Mouse (Mus musculus) MEL (cell line): ENCODE results near the gene Bicral. TPM values are rescaled to one million over a fixed set of nuclear protein-coding genes. Genes with fewer than 3 reads are reported as not detected.

Source experiments
- DNase-seq: peaks from one replicate; pipeline ENCODE4 v3.0.0; 2011; ENCODE audit warnings: low read depth, low spot score
- H3K27ac ChIP-seq: 2 replicates; pipeline ENCODE4 v1.5.1; 2012; ENCODE audit warnings: low read depth, mild to moderate bottlenecking, control low read depth, low read length, moderate library complexity; ENCODE audit not compliant: control insufficient read depth
- H3K27me3 ChIP-seq, 2 experiments: fragments of 150-350 bp in 1 of 2; sonication (generic) in 1 of 2; 2 replicates each; pipeline ENCODE4 v1.6.1; 2012; ENCODE audit warnings: low read length in 2 of 2, mild to moderate bottlenecking in 2 of 2, improper control_type of control experiment in 1 of 2, moderate library complexity in 1 of 2; ENCODE audit not compliant: insufficient read depth in 2 of 2, control insufficient read depth in 1 of 2
- H3K36me3 ChIP-seq, 2 experiments: 2 replicates each; pipeline ENCODE4 v1.6.1; 2012 to 2014; ENCODE audit warnings: low read length in 2 of 2, improper control_type of control experiment in 1 of 2, inconsistent platforms in 1 of 2, mild to moderate bottlenecking in 1 of 2; ENCODE audit not compliant: insufficient read depth in 2 of 2, control insufficient read depth in 1 of 2
- H3K4me1 ChIP-seq, 2 experiments: fragments of 150-350 bp in 1 of 2; sonication (generic) in 1 of 2; 2 replicates each; pipeline ENCODE4 v1.6.1; 2012; ENCODE audit warnings: low read length in 2 of 2, improper control_type of control experiment in 1 of 2, mild to moderate bottlenecking in 1 of 2; ENCODE audit not compliant: insufficient read depth in 2 of 2, control insufficient read depth in 1 of 2
- H3K4me3 ChIP-seq, 2 experiments: fragments of 150-350 bp in 1 of 2; sonication (generic) in 1 of 2; 2 replicates each; pipeline ENCODE4 v1.5.1; 2012; ENCODE audit warnings: low read depth in 2 of 2, low read length in 2 of 2, mild to moderate bottlenecking in 2 of 2, moderate library complexity in 2 of 2, control low read depth in 1 of 2, improper control_type of control experiment in 1 of 2; ENCODE audit not compliant: control insufficient read depth in 1 of 2, insufficient read depth in 1 of 2
- H3K79me2 ChIP-seq: 2 replicates; pipeline ENCODE4 v1.6.1; 2012; ENCODE audit warnings: mild to moderate bottlenecking, low read length, moderate library complexity; ENCODE audit not compliant: control insufficient read depth, poor library complexity, insufficient read depth
- H3K9ac ChIP-seq: 2 replicates; pipeline ENCODE4 v1.6.1; 2012; ENCODE audit warnings: low read depth, mild to moderate bottlenecking, control low read depth, low read length, moderate library complexity; ENCODE audit not compliant: control insufficient read depth, poor library complexity, severe bottlenecking
- H3K9me3 ChIP-seq: fragments of 150-350 bp; sonication (generic); replicated peaks from 2 replicates; pipeline ENCODE4 v1.6.1; 2012; ENCODE audit warnings: mild to moderate bottlenecking, low read length, improper control_type of control experiment, moderate library complexity; ENCODE audit not compliant: insufficient read depth
- BHLHE40 ChIP-seq: IDR thresholded peaks from 2 replicates; pipeline ENCODE4 v1.6.1; 2012; ENCODE audit warnings: low read depth, mild to moderate bottlenecking, inconsistent platforms, low read length, improper control_type of control experiment, borderline replicate concordance
- CHD2 ChIP-seq: IDR thresholded peaks from 2 replicates; pipeline ENCODE4 v1.6.1; 2011; ENCODE audit warnings: low read length, improper control_type of control experiment
- E2F4 ChIP-seq: IDR thresholded peaks from 2 replicates; pipeline ENCODE4 v1.6.1; 2011; ENCODE audit warnings: low read depth, low read length, improper control_type of control experiment, borderline replicate concordance
- EP300 ChIP-seq, 2 experiments: IDR thresholded peaks; 2 replicates each; pipeline ENCODE4 v1.6.1; 2011; ENCODE audit warnings: improper control_type of control experiment in 2 of 2, low read length in 2 of 2, low read depth in 1 of 2, mild to moderate bottlenecking in 1 of 2
- ETS1 ChIP-seq: IDR thresholded peaks from 2 replicates; pipeline ENCODE4 v1.6.1; 2012; ENCODE audit warnings: low read depth, mild to moderate bottlenecking, inconsistent platforms, low read length, improper control_type of control experiment, moderate library complexity
- GABPA ChIP-seq: IDR thresholded peaks from 2 replicates; pipeline ENCODE4 v1.6.1; 2012; ENCODE audit warnings: low read depth, mild to moderate bottlenecking, inconsistent platforms, low read length, improper control_type of control experiment, moderate library complexity
- GATA1 ChIP-seq: IDR thresholded peaks from 2 replicates; pipeline ENCODE4 v1.6.1; 2011; ENCODE audit warnings: low read depth, low read length, improper control_type of control experiment
- KAT2A ChIP-seq: conservative IDR thresholded peaks from 2 replicates; pipeline ENCODE4 v1.6.1; 2012; ENCODE audit warnings: low read depth, low read length, improper control_type of control experiment, inconsistent platforms
- MAFK ChIP-seq: IDR thresholded peaks from 2 replicates; pipeline ENCODE4 v1.6.1; 2011; ENCODE audit warnings: low read depth, mild to moderate bottlenecking, low read length, improper control_type of control experiment, borderline replicate concordance
- MAX ChIP-seq: IDR thresholded peaks from 2 replicates; pipeline ENCODE4 v1.6.1; 2011; ENCODE audit warnings: low read length, improper control_type of control experiment
- MAZ ChIP-seq: IDR thresholded peaks from 2 replicates; pipeline ENCODE4 v1.6.1; 2012; ENCODE audit warnings: low read depth, mild to moderate bottlenecking, inconsistent platforms, low read length, improper control_type of control experiment
- MEF2A ChIP-seq: IDR thresholded peaks from 2 replicates; pipeline ENCODE4 v1.6.1; 2014; ENCODE audit warnings: low read depth, mild to moderate bottlenecking, inconsistent platforms, low read length, improper control_type of control experiment; ENCODE audit not compliant: poor library complexity, insufficient replicate concordance, severe bottlenecking; ENCODE audit errors: extremely low read depth
- MYB ChIP-seq: IDR thresholded peaks from 2 replicates; pipeline ENCODE4 v1.6.1; 2011; ENCODE audit warnings: mild to moderate bottlenecking, low read depth, low read length, improper control_type of control experiment
- MYC ChIP-seq: IDR thresholded peaks from 2 replicates; pipeline ENCODE4 v1.6.1; 2011; ENCODE audit warnings: low read depth, mild to moderate bottlenecking, low read length, improper control_type of control experiment, moderate library complexity
- NRF1 ChIP-seq: IDR thresholded peaks from 2 replicates; pipeline ENCODE4 v1.6.1; 2014; ENCODE audit warnings: low read depth, mild to moderate bottlenecking, inconsistent platforms, low read length, improper control_type of control experiment, moderate library complexity; ENCODE audit not compliant: poor library complexity, insufficient read depth, severe bottlenecking
- POLR2A ChIP-seq, 2 experiments: IDR thresholded peaks; 2 replicates each; pipeline ENCODE4 v1.6.1; 2011 to 2012; ENCODE audit warnings: low read length in 2 of 2, mild to moderate bottlenecking in 2 of 2, control low read depth in 1 of 2, improper control_type of control experiment in 1 of 2, low read depth in 1 of 2, moderate library complexity in 1 of 2; ENCODE audit not compliant: control insufficient read depth in 1 of 2, insufficient read depth in 1 of 2, poor library complexity in 1 of 2
- POLR2AphosphoS5 ChIP-seq: IDR thresholded peaks from 2 replicates; pipeline ENCODE4 v1.6.1; 2012; ENCODE audit warnings: low read depth, borderline replicate concordance, mild to moderate bottlenecking, inconsistent platforms, low read length, moderate library complexity, mixed read lengths
- TAL1 ChIP-seq: IDR thresholded peaks from 2 replicates; pipeline ENCODE4 v1.6.1; 2012; ENCODE audit warnings: mild to moderate bottlenecking, inconsistent platforms, low read length, moderate library complexity, mixed read lengths
- TCF12 ChIP-seq: IDR thresholded peaks from 2 replicates; pipeline ENCODE4 v1.6.1; 2014; ENCODE audit warnings: low read depth, mild to moderate bottlenecking, inconsistent platforms, low read length, improper control_type of control experiment, moderate library complexity
- UBTF ChIP-seq: IDR thresholded peaks from 2 replicates; pipeline ENCODE4 v1.6.1; 2012; ENCODE audit warnings: low read depth, mild to moderate bottlenecking, inconsistent platforms, low read length, improper control_type of control experiment, moderate library complexity, borderline replicate concordance; ENCODE audit not compliant: insufficient read depth
- USF1 ChIP-seq: IDR thresholded peaks from 2 replicates; pipeline ENCODE4 v1.6.1; 2014; ENCODE audit warnings: low read depth, mild to moderate bottlenecking, inconsistent platforms, low read length, improper control_type of control experiment, moderate library complexity
- ZC3H11A ChIP-seq: IDR thresholded peaks from 2 replicates; pipeline ENCODE4 v1.6.1; 2012; ENCODE audit warnings: low read depth, mild to moderate bottlenecking, inconsistent platforms, low read length, improper control_type of control experiment
- ZNF384 ChIP-seq: IDR thresholded peaks from 2 replicates; pipeline ENCODE4 v1.6.1; 2012; ENCODE audit warnings: low read depth, mild to moderate bottlenecking, inconsistent platforms, low read length, improper control_type of control experiment
- polyA plus RNA-seq, 2 experiments: library from polyadenylated mRNA; stranded (reverse) in 1 of 2; unstranded in 1 of 2; fragments of >175 nt in 1 of 2; fragments of >200 nt in 1 of 2; gene quantifications; 2 replicates each; pipeline versions ENCODE4 v1.2.1 to v1.2.4; 2012; ENCODE audit warnings: low replicate concordance in 2 of 2, low read depth in 1 of 2; ENCODE audit not compliant: insufficient read length in 2 of 2, insufficient read depth in 1 of 2, missing spikeins in 1 of 2
- total RNA-seq: library from RNA; depleted of rRNA; stranded (reverse); fragments of 300-350 nt; gene quantifications from 2 replicates; pipeline ENCODE4 v1.2.3, GENCODE M21; 2012

Bicral gene
- total and polyA plus RNA-seq, 3 experiments, result 3.7 to 6.9 TPM; not detected in 1

GRCm38 (mm10) chr17:46816306-46816705, 42.0 kb downstream of the Bicral start:
- no peak for DNase-seq
- Histone ChIP-seq H3K36me3 (peaks cover 0 to 8% of the 10 kb centered on the region in 2 experiments; a peak in 2 of 4 replicates), H3K27ac (no peak overlapping the region), H3K79me2 (no peaks in the 10 kb centered on the region), H3K9me3 (no peaks in the 10 kb centered on the region), H3K27me3 (no peaks in the 10 kb centered on the region), H3K9ac (no peak overlapping the region), H3K4me1 (peaks cover 0 to 12% of the 10 kb centered on the region in 2 experiments; a peak in 2 of 4 replicates), H3K4me3 (no peak overlapping the region)
- TF ChIP-seq BHLHE40 (no peak), ZC3H11A (no peak), POLR2AphosphoS5 (no peak), MYB (no peak), CHD2 (no peak), ETS1 (no peak), ZNF384 (no peak), MAFK (no peak)

- Histone ChIP-seq H3K4me3 (no peak overlapping the region), H3K36me3 (peaks cover 0 to 8% of the 10 kb centered on the region in 2 experiments; a peak in 2 of 4 replicates), H3K27ac (no peak overlapping the region), H3K9me3 (no peaks in the 10 kb centered on the region), H3K79me2 (no peaks in the 10 kb centered on the region), H3K27me3 (no peaks in the 10 kb centered on the region), H3K9ac (no peak overlapping the region), H3K4me1 (peaks cover 0 to 12% of the 10 kb centered on the region in 2 experiments; a peak in 2 of 4 replicates)
- no peak for DNase-seq
- TF ChIP-seq MAZ, result no peak
- 0 out of 2 replicates have a peak, but pooled peaks have one; percentile 22 for TF ChIP-seq ZNF384
Observed at GRCm38 (mm10) chr17:46814497-46814896, 43.8 kb downstream of the Bicral start.

- Histone ChIP-seq H3K79me2 (no peaks in the 10 kb centered on the region), H3K27me3 (no peaks in the 10 kb centered on the region), H3K4me1 (peaks cover 0 to 12% of the 10 kb centered on the region in 2 experiments; a peak in 2 of 4 replicates), H3K27ac (no peak overlapping the region), H3K36me3 (peaks cover 0 to 8% of the 10 kb centered on the region in 2 experiments; a peak in 2 of 4 replicates), H3K9ac (no peak overlapping the region), H3K4me3 (no peak overlapping the region), H3K9me3 (no peaks in the 10 kb centered on the region)
- DNase-seq, result no peak
- TF ChIP-seq GATA1 (no peak), E2F4 (no peak), NRF1 (no peak), POLR2AphosphoS5 (no peak), MAX (no peak), ZNF384 (no peak), TCF12 (no peak), USF1 (no peak), MYC (no peak), MEF2A (no peak), EP300 (IDR thresholded peaks at IDR 0.05; ENCODE audit: low read depth in 1 of 2, low read length in 2 of 2) (no peak), UBTF (no peak), ETS1 (no peak), CHD2 (no peak), GABPA (no peak), TAL1 (no peak), MAFK (no peak), KAT2A (no peak), MAZ (no peak), POLR2A (IDR thresholded peaks at IDR 0.05; ENCODE audit: control insufficient read depth in 1 of 2, insufficient read depth in 1 of 2, low read depth in 1 of 2, low read length in 2 of 2, poor library complexity in 1 of 2) (no peak)
Observed at GRCm38 (mm10) chr17:46813637-46814036, 44.6 kb downstream of the Bicral start.
